Mouse (Mus musculus): ENCODE data around the gene Nudc.

Nudc gene

DNA sequence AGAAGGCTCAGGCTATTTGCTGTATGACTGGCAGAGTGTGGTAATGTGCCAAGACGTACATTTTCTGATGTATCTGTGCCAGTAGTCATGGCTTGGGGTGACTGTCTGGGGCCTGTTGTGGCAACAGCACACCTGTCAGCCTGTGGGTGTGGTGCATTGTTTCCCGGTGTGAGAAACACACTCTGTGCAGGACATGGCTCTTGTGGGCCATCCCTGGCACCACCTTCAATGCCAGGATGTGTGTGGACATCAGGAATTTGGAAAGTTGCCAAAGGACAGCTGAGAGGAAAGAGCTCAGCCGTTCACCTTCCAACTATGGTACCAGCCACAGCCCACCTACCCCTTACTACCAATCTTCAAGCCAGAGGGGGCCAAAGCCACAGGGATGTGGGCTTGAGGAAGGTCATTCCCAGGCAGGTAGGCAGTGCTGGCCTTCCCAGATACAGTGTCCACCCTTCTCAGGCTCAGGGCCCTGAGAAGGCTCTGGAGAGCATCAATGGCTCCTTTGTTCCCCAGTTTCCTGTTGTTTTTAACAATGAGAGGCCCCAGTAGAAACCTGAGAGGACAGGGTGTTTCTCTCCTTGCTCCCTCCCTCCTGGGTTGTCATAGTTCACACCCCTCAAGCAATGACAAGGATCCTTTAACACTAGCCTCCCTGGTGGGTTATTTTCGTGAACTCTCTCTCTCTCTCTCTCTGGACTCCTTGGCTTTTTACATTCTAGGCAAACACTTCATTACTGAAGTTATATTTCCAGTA lies 56.1 kb downstream of the Nudc start:
- no peak for DNase-seq (ENCODE audit: low spot score in 2 of 2)

DNA sequence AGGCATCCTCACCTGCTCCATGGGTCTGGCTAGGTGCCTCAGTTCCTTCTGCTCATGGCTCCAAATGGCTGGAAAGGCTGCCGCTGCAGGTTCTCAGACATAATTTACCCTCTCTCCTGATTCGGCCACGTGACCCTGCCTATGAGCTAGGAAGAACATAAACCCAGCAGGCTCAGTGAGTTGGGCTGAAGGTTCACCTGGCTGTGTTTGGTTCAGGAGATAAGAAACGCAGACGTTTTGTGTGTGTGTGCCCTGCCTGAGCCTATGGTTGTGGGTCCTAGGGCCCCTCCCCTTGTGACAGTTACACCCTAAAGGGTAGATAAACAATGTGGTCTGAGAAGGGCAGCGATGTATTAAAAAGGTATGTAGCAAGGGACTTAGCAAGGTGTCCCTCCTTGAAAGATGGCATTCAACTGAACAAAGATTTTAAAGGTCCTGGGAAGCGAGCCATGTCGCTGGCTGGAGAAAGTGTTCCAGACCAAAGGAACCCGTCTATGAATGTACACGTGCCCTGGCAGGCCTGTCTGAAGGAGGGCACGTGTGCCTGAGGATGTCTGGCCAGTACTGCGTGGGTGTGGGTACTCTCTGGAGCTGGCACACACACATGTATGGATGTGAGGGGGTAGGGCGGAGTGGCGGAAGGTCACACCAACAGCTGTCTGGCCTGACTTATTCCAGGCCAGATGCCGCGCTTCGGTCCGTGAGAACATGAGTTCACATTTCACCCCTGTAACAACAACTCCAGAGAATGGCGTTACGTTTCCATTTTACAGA lies 57.0 kb downstream of the Nudc start:
- no peak for DNase-seq (ENCODE audit: low spot score in 2 of 2)

DNA sequence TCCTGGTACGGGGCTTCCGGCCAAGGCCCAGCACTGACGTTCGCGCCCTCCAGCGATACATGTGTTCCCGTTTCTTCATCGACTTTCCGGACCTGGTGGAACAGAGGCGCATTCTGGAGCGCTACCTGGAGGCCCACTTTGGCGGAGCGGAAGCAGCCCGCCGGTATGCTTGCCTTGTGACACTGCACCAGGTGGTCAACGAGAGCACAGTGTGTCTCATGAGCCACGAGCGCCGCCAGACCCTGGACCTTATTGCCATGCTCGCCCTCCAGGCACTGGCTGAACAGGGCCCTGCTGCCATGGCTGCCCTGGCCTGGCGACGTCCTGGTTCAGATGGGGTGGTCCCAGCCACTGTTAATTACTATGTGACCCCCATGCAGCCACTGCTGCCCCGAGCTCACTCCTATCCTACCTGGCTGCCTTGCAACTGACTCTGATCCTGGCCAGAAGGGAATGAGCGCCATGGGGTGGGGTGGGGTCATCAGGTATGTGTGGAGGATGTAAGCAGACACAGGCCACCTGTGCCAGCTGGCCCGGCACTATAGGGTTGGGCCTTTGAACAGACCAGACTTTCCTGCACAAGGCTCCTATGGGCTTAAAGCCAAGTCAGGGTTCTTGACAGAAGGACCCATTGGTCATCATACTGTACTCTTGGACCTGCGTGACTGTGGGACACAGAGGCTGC lies 59.0 kb downstream of the Nudc start:
- DNase-seq (ENCODE audit: low spot score in 2 of 2): no peak

DNA sequence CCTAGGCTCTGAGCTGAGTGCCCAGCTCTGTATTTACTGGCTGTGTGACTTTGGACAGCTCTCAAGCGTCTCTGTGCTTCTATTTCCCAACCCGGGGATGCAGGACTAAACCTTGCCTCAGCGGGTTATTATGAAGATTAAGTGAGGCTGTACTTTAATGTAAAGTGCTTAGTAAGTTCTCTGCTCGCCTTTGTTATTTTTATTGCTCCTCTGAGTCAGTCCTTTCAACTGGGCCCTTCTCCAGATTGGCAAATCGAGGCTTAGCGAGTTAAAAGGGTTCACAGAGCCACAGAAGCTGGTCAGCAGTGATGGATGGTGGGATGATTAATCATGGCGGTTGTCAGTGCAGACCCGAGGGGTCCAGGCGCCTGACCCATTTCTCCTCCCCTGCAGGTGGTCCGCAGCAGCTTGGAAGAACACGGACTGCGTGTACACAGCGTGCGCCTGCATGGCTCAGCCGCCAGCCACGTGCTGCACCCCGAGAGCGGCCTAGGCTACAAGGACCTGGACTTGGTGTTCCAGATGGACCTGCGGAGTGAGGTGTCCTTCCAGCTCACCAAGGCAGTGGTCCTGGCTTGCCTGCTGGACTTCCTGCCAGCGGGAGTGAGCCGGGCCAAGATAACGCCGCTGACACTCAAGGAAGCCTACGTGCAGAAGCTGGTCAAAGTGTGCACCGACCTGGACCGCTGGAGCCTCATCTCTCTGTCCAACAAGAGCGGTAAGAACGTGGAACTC lies 59.9 kb downstream of the Nudc start:
- DNase-seq (ENCODE audit: low spot score in 2 of 2): no peak

DNA sequence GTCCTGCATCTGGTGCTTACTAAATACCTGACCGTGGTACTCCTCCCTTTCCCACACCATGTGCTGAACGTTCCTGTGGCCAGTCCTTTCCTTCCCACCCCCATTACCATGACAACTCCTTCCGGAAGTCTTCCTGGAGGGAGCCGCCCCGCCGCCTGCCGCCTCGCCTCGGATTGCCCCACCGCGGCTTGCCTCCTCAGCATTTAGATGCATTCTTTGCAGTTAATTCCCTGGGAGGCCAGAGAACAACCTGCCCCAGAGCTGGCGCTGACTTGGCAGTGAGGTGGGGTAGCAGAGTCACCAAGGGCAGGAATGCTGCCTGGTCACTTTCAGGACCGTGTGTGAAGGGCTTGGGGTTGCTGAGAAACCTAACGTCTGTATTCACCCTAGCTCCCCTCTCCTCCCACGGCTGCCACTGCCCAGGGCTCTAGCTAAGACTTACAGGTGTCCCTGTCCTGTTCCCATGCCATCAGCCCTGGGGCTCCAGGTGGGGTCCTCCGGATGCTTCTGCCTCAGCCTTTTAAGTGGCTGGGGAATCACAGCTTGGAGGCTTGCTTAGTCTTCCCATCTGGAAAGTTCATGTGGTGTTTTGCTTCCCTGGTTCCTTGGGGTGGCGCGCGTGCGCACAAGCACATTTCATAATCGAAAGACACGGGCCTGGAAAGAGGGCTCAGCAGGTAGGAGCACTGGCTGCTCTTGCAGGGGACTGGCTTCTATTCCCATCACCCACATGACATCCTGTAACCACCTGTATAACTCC lies 61.4 kb downstream of the Nudc start:
- no peak for DNase-seq (ENCODE audit: low spot score in 2 of 2)

Measured in right cerebral cortex, postnatal 36 days (tissue).